Mouse (Mus musculus): ENCODE results near the gene Ccdc105.

- no peak for TF ChIP-seq CTCF (IDR thresholded peaks at IDR 0.05; ENCODE audit: insufficient read depth, low read depth, low read length)
- TF ChIP-seq POLR2A (IDR thresholded peaks at IDR 0.05; ENCODE audit: insufficient read depth, low read depth, low read length), result no peak
Measured at GRCm38 (mm10) chr10:78710706-78711105, 42.2 kb downstream of the Ccdc105 start.
